Mouse (Mus musculus) activated CD4-positive, CD25-positive, alpha-beta regulatory T cell, adult 9 weeks (primary cell): ENCODE measurements around the gene Ifna16. TPM values are rescaled to one million over a fixed set of nuclear protein-coding genes. Genes with fewer than 3 reads are reported as not detected.

Source experiments
- polyA plus RNA-seq: library from polyadenylated mRNA; unstranded; fragments of 100-300 nt; shearing (Covaris generic); gene quantifications from one replicate; pipeline ENCODE4 v1.2.1, GENCODE M21; 2017

Ifna16 gene
- polyA plus RNA-seq: not detected

DNA sequence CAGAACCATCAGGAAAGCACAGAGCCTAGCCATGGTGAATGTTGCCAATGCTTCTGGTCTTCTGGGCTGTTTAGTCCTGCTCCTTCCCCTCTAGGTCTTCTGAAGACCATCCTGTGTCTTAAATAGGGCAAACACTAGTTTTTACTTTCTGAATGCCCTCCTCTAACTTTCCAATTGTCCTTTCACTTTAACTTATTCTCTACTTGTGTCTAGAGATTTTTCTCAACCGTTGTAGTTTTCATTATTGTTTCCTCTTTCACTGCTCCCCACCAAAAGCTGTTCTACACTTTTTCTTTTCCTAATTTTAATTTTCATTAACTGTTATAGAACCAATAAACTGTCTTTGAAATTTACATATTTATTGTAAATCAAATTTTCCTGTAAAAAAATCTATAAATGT, at the start of gene Ifna16:
TSS of gene Ifna16 (minus strand) at position 101 of the 400 bp plus-strand sequence.

DNA sequence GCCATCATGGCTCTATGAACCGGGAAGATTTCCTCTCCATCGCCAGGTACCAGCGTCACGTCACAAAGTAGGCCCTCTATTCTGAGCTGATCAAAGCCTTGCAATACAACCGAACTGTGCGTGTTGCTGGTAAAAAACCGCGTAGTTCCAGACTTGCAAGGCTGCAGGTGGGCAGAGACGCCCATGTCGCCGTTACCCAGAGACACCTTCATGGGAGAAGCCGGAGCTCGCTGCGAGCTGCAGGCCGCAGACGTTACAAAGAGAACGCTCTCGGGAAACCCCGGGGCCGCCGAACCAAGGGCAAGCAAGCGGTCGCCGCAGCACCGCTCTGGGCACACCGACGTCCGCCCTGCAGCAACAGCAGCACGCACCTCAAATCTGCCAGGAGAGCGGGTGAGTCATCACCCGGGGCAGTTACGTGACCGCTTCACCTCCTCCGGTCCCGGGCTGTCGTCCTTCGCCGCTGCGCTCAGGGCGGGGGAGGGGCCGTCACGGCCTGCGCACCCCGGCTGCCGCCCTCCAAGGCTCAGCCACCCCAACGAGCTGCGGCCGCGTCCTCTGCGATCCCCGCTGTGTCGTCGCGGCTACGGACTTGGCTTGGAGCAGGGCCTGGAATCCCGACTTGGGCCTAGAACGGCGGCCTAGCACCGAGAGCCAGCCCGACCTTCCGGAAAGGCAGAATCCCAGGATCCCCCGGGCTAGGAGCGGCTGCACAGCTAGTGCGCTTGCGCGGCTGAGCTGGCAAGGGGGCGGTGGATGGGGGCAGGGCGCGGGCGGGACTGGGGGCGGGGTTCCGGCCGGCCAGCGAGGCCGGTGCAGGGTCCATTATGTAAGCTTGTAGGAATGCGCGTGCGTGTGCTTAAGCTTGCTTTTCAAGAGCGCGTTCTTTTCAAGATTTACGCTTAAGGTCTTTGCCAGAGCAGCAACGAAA, 45.3 kb upstream of the Ifna16 start, which contains the start of the genes Gm26566 and Klhl9:
TSS of gene Gm26566 (plus strand) at position 15 of the 931 bp plus-strand sequence.
TSS of gene Klhl9 (minus strand) at position 675 of the 931 bp plus-strand sequence.

DNA sequence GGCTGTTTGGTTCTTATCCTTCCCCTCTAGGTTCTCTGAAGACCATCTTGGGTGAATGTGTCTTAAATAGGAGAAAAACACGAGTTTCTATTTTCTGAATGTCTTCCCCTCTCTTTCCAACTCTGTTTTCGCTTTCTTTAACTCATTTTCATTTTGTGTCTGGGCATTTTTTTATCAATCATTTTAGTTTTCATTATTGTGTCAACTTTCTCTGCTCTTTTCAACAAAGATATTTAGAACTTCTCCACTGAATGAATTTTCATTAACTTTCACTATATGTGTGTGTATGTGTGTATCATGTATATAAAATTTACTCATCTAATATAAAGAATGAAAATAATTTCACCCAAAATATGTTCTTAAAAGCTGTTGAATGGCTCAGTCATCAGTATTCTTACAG, 14.5 kb upstream of the Ifna16 start, which contains the start of gene Ifnab:
TSS of gene Ifnab (minus strand) at position 101 of the 400 bp plus-strand sequence.

DNA sequence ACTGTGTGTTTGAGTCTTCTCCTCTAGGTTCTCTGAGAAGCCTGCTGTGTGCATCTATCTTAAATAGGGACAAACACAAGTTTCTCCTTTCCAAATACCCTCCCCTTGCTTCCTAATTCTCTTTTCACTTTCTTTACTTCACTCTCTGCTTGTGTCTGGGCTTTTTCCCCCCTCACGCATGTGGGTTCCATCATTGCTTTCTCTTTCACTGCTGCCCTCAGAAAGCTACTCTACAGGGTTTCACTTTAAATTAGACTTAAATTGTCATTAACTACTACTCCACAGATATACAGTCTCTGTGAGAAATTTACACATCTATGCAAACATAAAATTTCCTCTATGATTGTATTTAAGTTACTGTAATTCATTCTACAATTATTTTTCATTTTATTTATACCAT, 7.1 kb upstream of the Ifna16 start, which contains the start of gene Ifna2:
TSS of gene Ifna2 (minus strand) at position 101 of the 400 bp plus-strand sequence.

DNA sequence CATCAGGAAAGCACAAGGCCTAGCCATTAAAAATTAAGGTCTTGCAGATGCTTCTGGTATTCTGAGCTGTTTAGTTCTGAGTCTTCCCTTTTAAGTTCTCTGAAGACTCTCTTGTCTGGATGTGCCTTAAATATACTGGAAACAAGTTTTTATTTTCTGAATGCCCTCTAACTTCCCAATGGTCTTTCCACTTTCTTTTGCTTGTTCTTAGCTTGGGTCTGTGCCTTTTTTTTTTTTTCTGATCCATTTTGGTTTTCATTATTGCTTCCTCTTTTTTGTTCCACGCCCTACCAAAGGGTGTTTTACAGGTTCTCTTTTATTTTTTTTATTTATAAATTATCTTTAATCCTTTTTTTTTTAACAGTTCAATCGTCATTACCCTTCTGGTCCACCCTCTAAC, 32.4 kb downstream of the Ifna16 start, which contains the start of gene Ifna13:
TSS of gene Ifna13 (minus strand) at position 101 of the 400 bp plus-strand sequence.

DNA sequence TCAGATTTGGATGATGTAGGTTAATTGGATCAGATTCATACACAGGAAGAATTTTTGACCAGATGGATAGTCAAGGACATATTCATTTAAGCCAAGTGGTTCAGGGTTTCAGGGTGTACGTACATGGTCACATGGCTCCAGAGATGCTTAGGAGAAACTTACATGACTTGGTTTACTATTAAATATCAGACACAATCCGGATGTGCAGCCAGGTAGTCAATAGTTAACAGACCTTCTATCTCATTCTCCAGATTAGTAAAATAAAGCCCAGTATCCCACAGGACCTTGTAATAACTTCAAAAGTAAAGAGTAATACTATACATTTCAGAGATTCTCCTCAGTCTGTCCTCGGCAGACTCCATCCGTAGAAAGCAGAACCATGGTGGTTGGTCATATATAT, 42.4 kb downstream of the Ifna16 start, which contains the start of gene C87499:
TSS of gene C87499 (minus strand) at position 101 of the 400 bp plus-strand sequence.

Other genes starting within 250 kb of the Ifna16 start
- gene Hacd4, start 238.0 kb downstream of the Ifna16 start, polyA plus RNA-seq: 0.18 TPM
- not detected for gene Ifnb1, start 154.2 kb downstream of the Ifna16 start, polyA plus RNA-seq
- gene Ifna15, start 118.7 kb downstream of the Ifna16 start, polyA plus RNA-seq: not detected
- not detected for gene Ifna14, start 105.1 kb downstream of the Ifna16 start, polyA plus RNA-seq
- not detected for gene Ifna9, start 84.5 kb downstream of the Ifna16 start, polyA plus RNA-seq
- not detected for gene Ifna12, start 73.5 kb downstream of the Ifna16 start, polyA plus RNA-seq
- gene C87499, start 42.5 kb downstream of the Ifna16 start, polyA plus RNA-seq: not detected
- not detected for gene Ifna13, start 32.5 kb downstream of the Ifna16 start, polyA plus RNA-seq
- not detected for gene Ifna2, start 7.0 kb upstream of the Ifna16 start, polyA plus RNA-seq
- gene Ifnab, start 14.4 kb upstream of the Ifna16 start, polyA plus RNA-seq: not detected
- not detected for gene Gm26566, start 44.9 kb upstream of the Ifna16 start, polyA plus RNA-seq
- 20.7 TPM for gene Klhl9, start 45.5 kb upstream of the Ifna16 start, polyA plus RNA-seq
- not detected for gene Gm13271, start 77.9 kb upstream of the Ifna16 start, polyA plus RNA-seq
- not detected for gene Gm13283, start 83.2 kb upstream of the Ifna16 start, polyA plus RNA-seq
- gene Gm13290, start 96.9 kb upstream of the Ifna16 start, polyA plus RNA-seq: not detected
- gene Gm13289, start 100.0 kb upstream of the Ifna16 start, polyA plus RNA-seq: not detected
- not detected for gene Gm13272, start 102.9 kb upstream of the Ifna16 start, polyA plus RNA-seq
- 0.43 TPM for gene Ifnz, start 105.2 kb upstream of the Ifna16 start, polyA plus RNA-seq
- not detected for gene Gm13276, start 108.8 kb upstream of the Ifna16 start, polyA plus RNA-seq
- not detected for gene Gm13277, start 111.7 kb upstream of the Ifna16 start, polyA plus RNA-seq
- gene Gm13278, start 114.6 kb upstream of the Ifna16 start, polyA plus RNA-seq: not detected
- not detected for gene Gm13275, start 117.6 kb upstream of the Ifna16 start, polyA plus RNA-seq
- not detected for gene Gm13279, start 120.5 kb upstream of the Ifna16 start, polyA plus RNA-seq
- 0.83 TPM for gene Gm13285, start 122.7 kb upstream of the Ifna16 start, polyA plus RNA-seq
- not detected for gene Gm13287, start 126.3 kb upstream of the Ifna16 start, polyA plus RNA-seq
- gene Gm13288, start 128.6 kb upstream of the Ifna16 start, polyA plus RNA-seq: not detected
- not detected for gene Ifna7, start 139.3 kb upstream of the Ifna16 start, polyA plus RNA-seq
- not detected for gene Ifna11, start 143.0 kb upstream of the Ifna16 start, polyA plus RNA-seq
- not detected for gene Ifna6, start 150.5 kb upstream of the Ifna16 start, polyA plus RNA-seq
- gene Ifna5, start 158.6 kb upstream of the Ifna16 start, polyA plus RNA-seq: not detected
- gene Ifna4, start 164.9 kb upstream of the Ifna16 start, polyA plus RNA-seq: not detected
- not detected for gene Ifna1, start 173.2 kb upstream of the Ifna16 start, polyA plus RNA-seq
- not detected for gene Ifne, start 203.3 kb upstream of the Ifna16 start, polyA plus RNA-seq